Mouse (Mus musculus): Measurements from ENCODE around the gene Parp4.

- no peak for TF ChIP-seq CTCF (IDR thresholded peaks at IDR 0.05; ENCODE audit: borderline replicate concordance, insufficient read depth, low read length)
- no peak for TF ChIP-seq POLR2A (IDR thresholded peaks at IDR 0.05; ENCODE audit: low read depth, low read length)
Observed at GRCm38 (mm10) chr14:56569041-56569440, 6.4 kb upstream of the Parp4 start.
